Mouse (Mus musculus) midbrain, embryonic 16.5 days (tissue): ENCODE data around the gene Gfpt2. TPM values are rescaled to one million over a fixed set of nuclear protein-coding genes. Genes with fewer than 3 reads are reported as not detected.

ENCODE experiments used
- ATAC-seq: fragments of 200-750 bp; cut with Nextera tagmentation; 2 replicates; pipeline ENCODE4 v1.8.0; 2017; ENCODE audit warnings: moderate TSS enrichment
- H3K27ac ChIP-seq: fragments of 300-500 bp; sonication (generic); 2 replicates; pipeline ENCODE4 v1.5.1; 2014; ENCODE audit warnings: mild to moderate bottlenecking, low read length, mixed read lengths
- H3K27me3 ChIP-seq: fragments of 300-500 bp; sonication (generic); 2 replicates; pipeline ENCODE4 v1.6.1; 2014; ENCODE audit warnings: low read depth, low read length, mixed read lengths; ENCODE audit not compliant: control insufficient read depth, insufficient read depth
- H3K36me3 ChIP-seq: fragments of 300-500 bp; sonication (generic); 2 replicates; pipeline ENCODE4 v1.6.1; 2014; ENCODE audit warnings: mild to moderate bottlenecking, low read length, moderate library complexity, mixed read lengths; ENCODE audit not compliant: control insufficient read depth, insufficient read depth
- H3K4me1 ChIP-seq: fragments of 300-500 bp; sonication (generic); 2 replicates; pipeline ENCODE4 v1.6.1; 2014; ENCODE audit warnings: mild to moderate bottlenecking, low read length, mixed read lengths; ENCODE audit not compliant: control insufficient read depth, insufficient read depth
- H3K4me2 ChIP-seq: fragments of 300-500 bp; sonication (generic); 2 replicates; pipeline ENCODE4 v1.6.1; 2014; ENCODE audit warnings: mild to moderate bottlenecking, low read length, mixed read lengths
- H3K4me3 ChIP-seq: fragments of 300-500 bp; sonication (generic); 2 replicates; pipeline ENCODE4 v1.5.1; 2014; ENCODE audit warnings: low read depth, mild to moderate bottlenecking, low read length, moderate library complexity, mixed read lengths
- H3K9ac ChIP-seq: fragments of 300-500 bp; sonication (generic); 2 replicates; pipeline ENCODE4 v1.6.1; 2014; ENCODE audit warnings: low read depth, low read length, mixed read lengths
- H3K9me3 ChIP-seq: fragments of 300-500 bp; sonication (generic); replicated peaks from 2 replicates; pipeline ENCODE4 v1.6.1; 2014; ENCODE audit warnings: mild to moderate bottlenecking, low read length, mixed read lengths; ENCODE audit not compliant: control insufficient read depth, poor library complexity, severe bottlenecking
- WGBS: fragments of 180-500 bp; shearing (Covaris S2); extraction: QIAGEN DNeasy Blood & Tissue Kit; methylation state at CpG from one replicate; pipeline ENCODE4 v1.1.7; 2014; 5-methylcytosine and 5-hydroxymethylcytosine counted together
- polyA plus RNA-seq: library from polyadenylated mRNA; unstranded; fragments of >200 nt; fragmentation: Nextera tagmentation; extraction: Ambion mirVana; gene quantifications from 2 replicates; pipeline ENCODE4 v1.2.1, GENCODE M21; 2015

The Gfpt2 gene
- polyA plus RNA-seq, 1 experiment from 2014 or later: 6.6 TPM

DNA sequence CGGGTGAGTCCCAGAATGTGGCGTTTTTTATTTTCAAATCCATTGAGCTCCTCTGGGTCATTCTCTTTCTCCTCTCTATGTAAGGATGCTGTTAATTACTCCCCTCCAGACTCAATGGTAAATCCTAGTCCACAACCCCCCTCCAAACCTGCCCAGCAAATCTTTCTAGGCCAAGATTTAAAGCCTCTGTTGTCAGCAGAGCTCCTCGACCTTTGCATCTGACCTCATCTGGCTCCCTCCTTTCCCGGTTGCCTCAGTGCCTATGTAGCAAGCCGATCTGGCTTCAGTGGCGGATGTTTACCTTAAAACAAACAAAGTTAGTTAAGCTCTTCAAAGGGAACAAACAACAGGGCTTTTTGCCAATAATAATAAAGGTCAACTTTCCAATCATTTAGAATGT is 33.3 kb downstream of the Gfpt2 start:
- Histone ChIP-seq H3K4me3 (no peak overlapping the region), H3K36me3 (peaks cover 20% of the 10 kb centered on the region), H3K27ac (no peak overlapping the region), H3K27me3 (no peaks in the 10 kb centered on the region), H3K4me2 (no peak overlapping the region), H3K9me3 (no peaks in the 10 kb centered on the region), H3K4me1 (no peaks in the 10 kb centered on the region), H3K9ac (no peak overlapping the region)
- no peak for ATAC-seq
- 36% methylated on average over 6 of the region's 6 CpGs for whole genome bisulfite sequencing

DNA sequence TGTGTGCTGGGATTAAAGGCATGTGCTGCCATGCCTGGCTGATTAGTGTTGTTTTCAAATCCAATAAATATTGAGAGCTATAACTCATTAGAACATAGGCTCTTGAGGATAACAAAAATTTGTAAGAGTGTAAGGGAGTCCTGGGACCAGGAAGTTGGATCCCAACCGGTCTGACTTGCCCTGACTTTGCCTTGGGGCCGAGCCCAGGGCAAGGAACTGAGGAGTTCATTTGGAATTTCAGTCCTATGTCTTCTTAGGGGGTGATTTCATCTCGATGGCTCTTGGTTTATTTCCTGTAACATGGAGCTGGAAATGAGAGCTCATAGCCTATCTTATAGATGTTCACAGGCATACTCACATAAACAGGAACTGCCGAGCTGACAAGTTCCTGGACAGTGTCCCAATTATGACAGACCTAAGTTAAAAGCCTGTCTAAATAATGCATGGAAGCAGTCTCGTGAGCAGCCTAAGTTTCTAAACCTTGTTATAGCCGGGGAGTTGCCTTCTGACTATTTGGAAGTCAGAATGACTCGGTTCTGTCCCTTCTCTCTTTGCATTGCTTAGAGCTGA is 35.3 kb downstream of the Gfpt2 start:
- Histone ChIP-seq H3K36me3 (peaks cover 15% of the 10 kb centered on the region), H3K4me1 (no peaks in the 10 kb centered on the region), H3K4me3 (no peak overlapping the region), H3K9ac (no peak overlapping the region), H3K27ac (no peak overlapping the region), H3K27me3 (no peaks in the 10 kb centered on the region), H3K4me2 (no peak overlapping the region), H3K9me3 (no peaks in the 10 kb centered on the region)
- WGBS: 86% methylated on average over 7 of the region's 7 CpGs
- no peak for ATAC-seq

DNA sequence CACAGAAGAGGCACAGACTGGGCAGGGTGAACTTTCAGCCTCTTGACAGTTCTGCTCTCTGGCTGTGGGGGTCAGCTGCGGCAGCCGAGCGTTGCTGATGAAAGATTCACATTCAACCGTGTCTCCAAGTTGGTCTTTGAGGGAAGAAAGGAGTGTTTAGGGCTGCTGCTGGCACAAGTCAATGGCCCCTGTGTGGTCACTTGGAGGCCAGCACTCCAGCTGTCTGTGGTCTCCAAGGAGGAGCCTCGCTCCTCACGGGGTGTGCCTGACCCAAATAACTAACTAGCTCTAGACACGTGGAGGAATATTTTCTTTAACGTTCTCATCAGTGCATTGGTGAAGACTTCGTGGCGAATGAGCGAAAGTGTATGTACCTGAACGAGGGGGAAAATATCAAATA is 38.0 kb downstream of the Gfpt2 start:
- H3K4me2 ChIP-seq: no peak overlapping the region
- no peaks in the 10 kb centered on the region for H3K4me1 ChIP-seq
- no peak overlapping the region for H3K4me3 ChIP-seq
- peaks cover 16% of the 10 kb centered on the region for H3K36me3 ChIP-seq
- no peaks in the 10 kb centered on the region for H3K27me3 ChIP-seq
- H3K27ac ChIP-seq: no peak overlapping the region
- no peak overlapping the region for H3K9ac ChIP-seq
- 90% methylated on average over 12 of the region's 12 CpGs for WGBS
- no peak for ATAC-seq
- H3K9me3 ChIP-seq: no peaks in the 10 kb centered on the region

DNA sequence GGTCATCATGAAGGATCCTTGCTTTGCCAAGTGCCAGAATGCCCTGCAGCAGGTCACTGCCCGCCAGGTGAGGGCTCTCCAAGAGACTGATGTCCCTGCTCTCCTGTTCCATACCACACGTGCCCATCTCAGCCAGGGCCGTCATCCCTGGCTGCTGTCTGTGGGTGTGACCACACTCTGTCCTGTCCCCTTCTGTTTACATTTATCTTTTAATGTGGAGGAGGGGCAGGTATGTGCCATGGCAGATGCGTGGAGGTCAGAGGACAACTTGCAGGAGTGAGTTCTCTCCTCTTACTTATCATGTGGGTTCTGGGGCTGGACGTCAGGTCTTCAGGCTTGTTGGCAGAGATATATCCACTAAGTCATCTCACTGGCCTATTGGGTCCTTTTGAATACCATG is 39.0 kb downstream of the Gfpt2 start:
- Histone ChIP-seq H3K4me2 (no peak overlapping the region), H3K27me3 (no peaks in the 10 kb centered on the region), H3K4me1 (peaks cover under 1% of the 10 kb centered on the region; the same call in 1 of the 2 replicates), H3K27ac (no peak overlapping the region), H3K4me3 (no peak overlapping the region), H3K9me3 (no peaks in the 10 kb centered on the region), H3K9ac (no peak overlapping the region), H3K36me3 (peaks cover 13% of the 10 kb centered on the region; the same call in 1 of the 2 replicates)
- no peak for ATAC-seq
- WGBS: 93% methylated on average over 5 of the region's 5 CpGs

DNA sequence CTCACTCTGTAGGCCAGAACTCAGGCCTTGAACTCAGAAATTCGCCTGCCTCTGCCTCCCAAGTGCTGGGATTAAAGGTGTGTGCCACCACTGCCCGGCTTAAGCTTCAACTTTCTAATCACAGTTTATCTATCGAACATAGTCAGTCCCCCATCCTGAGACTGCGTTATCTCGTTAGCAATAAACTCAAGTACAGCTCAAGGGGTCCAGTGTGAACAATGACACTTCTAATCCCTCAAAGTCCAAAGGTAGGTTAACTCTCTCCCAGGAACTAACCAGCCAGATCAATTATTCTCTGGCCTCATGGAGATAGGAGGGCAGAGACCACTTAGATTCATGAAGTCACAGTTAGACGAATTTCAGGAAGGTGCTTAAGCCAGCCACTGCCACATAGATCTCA is 40.3 kb downstream of the Gfpt2 start:
- H3K9me3 ChIP-seq: no peaks in the 10 kb centered on the region
- peaks cover 6% of the 10 kb centered on the region; the same call in 1 of the 2 replicates for H3K4me1 ChIP-seq
- H3K27ac ChIP-seq: no peak overlapping the region
- H3K36me3 ChIP-seq: peaks cover 13% of the 10 kb centered on the region; the same call in 1 of the 2 replicates
- H3K4me2 ChIP-seq: no peak overlapping the region
- no peak for ATAC-seq
- no peak overlapping the region for H3K9ac ChIP-seq
- no peak overlapping the region for H3K4me3 ChIP-seq
- H3K27me3 ChIP-seq: no peaks in the 10 kb centered on the region
- 90% methylated on average over 6 of the region's 6 CpGs for WGBS

DNA sequence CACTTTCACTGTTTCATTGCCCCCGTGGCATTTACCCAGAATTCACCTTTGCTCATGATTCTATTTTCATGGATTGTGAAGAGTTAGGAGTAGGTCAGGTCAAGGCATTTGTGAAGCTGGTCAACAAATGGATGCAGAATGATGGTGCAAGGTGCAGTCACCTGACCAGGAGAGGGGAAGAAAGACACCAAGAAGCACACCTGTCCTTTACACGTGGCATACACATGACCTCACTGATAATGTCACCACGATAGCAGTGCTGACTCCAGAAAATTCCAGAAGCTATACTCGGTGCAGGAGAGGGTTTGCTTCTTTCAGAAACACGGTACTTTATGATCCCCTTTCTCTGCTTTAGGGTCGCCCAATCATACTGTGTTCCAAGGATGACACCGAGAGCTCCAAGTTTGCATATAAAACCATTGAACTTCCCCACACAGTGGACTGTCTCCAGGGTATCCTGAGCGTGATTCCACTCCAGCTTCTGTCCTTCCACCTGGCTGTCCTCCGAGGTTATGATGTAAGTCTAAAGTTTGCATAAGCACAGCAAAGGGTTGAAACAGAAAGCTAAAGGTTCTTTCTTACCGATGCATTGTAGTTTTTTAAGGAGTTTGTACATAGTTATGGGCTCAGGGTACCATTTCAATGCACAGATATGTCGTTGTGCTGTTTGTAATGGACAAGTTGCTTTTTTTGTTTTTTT is 41.4 kb downstream of the Gfpt2 start:
- no peak overlapping the region for H3K27ac ChIP-seq
- ATAC-seq: no peak
- H3K9ac ChIP-seq: no peak overlapping the region
- H3K4me2 ChIP-seq: no peak overlapping the region
- peaks cover 13% of the 10 kb centered on the region; the same call in 1 of the 2 replicates for H3K36me3 ChIP-seq
- no peak overlapping the region for H3K4me3 ChIP-seq
- no peaks in the 10 kb centered on the region for H3K27me3 ChIP-seq
- peaks cover 6% of the 10 kb centered on the region; the same call in 1 of the 2 replicates for H3K4me1 ChIP-seq
- 96% methylated on average over 11 of the region's 11 CpGs for WGBS
- no peaks in the 10 kb centered on the region for H3K9me3 ChIP-seq

DNA sequence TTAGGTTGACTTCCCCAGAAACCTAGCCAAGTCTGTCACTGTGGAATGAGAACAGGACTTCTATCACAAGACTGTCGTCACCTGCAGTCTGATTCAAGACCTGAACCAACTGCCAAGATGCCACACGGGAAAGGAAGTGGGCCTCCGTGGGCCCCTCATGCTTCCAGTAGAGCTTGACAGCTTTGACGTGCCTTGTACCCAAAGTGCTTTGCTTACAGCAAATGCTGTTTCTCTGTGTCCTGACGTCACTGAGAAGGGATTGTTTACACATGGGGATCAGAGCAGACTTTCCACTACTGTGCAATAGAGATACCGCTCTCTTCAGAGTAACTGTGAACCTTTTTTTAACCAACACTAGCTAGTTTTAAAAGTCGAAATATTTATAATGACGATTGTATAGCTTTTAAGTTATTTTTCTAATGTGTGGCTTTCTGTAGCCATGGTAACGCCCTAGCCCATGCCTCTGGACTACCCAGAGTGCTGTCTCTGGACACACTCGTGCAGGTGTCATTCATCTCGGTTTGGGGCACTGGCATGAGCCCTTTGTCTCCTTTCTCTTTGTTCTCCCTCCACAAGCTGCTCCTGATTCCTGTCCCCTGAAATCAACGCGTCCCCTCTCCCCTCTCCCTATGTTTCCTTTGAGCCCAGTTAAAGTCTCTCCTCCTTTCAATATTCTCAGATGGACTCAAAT is 43.9 kb downstream of the Gfpt2 start:
- Histone ChIP-seq H3K9ac (no peak overlapping the region), H3K36me3 (peaks cover 11% of the 10 kb centered on the region; the same call in 1 of the 2 replicates), H3K9me3 (no peaks in the 10 kb centered on the region), H3K27me3 (no peaks in the 10 kb centered on the region), H3K4me1 (peaks cover 6% of the 10 kb centered on the region; the same call in 1 of the 2 replicates), H3K27ac (no peak overlapping the region; the same call in 1 of the 2 replicates), H3K4me2 (no peak overlapping the region), H3K4me3 (no peak overlapping the region)
- WGBS: 25% methylated on average over 13 of the region's 13 CpGs
- peak; percentile 74 for ATAC-seq

DNA sequence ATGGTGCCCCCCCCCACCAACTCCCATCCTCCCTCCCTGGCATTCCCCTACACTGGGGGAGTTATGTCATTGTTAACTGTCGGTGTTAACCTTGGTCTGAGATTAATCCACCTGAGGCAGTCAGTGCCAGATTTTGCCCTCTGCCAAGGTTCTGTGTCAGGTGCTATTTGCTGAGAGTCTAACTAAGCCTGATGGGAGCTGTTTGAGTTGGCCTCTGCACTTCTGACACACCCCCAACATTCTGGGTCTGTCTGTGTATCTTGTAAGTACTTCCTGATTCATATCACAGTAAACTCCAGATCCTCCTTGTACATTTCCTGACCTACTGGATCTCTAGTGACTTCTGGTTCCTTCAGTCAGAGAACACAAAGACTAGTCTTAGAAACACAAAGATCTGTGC is 46.7 kb downstream of the Gfpt2 start:
- Histone ChIP-seq H3K36me3 (no peaks in the 10 kb centered on the region), H3K4me1 (peaks cover 10% of the 10 kb centered on the region), H3K9me3 (no peaks in the 10 kb centered on the region), H3K27me3 (no peaks in the 10 kb centered on the region), H3K4me2 (no peak overlapping the region), H3K27ac (no peak overlapping the region), H3K9ac (no peak overlapping the region), H3K4me3 (no peak overlapping the region)
- WGBS: 75% methylated on average over 1 of the region's 1 CpGs
- no peak for ATAC-seq

DNA sequence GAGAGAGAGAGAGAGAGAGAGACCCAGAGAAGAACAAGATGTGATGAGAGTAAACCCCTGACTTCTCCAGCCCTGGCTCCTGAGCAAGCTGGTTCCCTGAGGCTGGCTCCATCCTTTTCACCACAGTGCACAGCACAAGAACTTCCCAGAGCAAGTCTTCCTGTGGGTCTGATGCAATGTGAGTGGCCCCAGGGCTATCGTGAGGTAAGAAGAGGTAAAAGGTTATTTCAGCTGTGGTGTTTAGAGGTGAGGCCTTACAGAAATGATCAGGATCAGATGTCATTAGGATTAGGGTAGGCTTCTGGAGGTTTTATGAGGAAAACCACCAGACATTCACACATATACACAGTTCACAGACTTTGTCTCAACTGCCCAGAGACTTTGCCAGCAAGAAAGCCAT is 47.9 kb downstream of the Gfpt2 start:
- H3K36me3 ChIP-seq: no peaks in the 10 kb centered on the region
- H3K4me2 ChIP-seq: no peak overlapping the region
- H3K9me3 ChIP-seq: no peaks in the 10 kb centered on the region
- H3K27ac ChIP-seq: no peak overlapping the region
- no peak for ATAC-seq
- no peak overlapping the region for H3K9ac ChIP-seq
- H3K4me1 ChIP-seq: peaks cover 14% of the 10 kb centered on the region
- no peak overlapping the region for H3K4me3 ChIP-seq
- H3K27me3 ChIP-seq: no peaks in the 10 kb centered on the region
- WGBS: 93% methylated on average over 1 of the region's 1 CpGs
